Mouse (Mus musculus): ENCODE data around the gene Hjurp.
"Not testable (repeated sequence)": the region's sequence is repeated elsewhere in the genome, so short reads cannot be mapped to it uniquely, and the experiment has no call there.

Hjurp gene

GRCm38 (mm10) chr1:88224029-88224776 is 53.2 kb downstream of the Hjurp start:
- DNase-seq (ENCODE audit: low spot score in 2 of 2): no peak

GRCm38 (mm10) chr1:88223591-88223990 is 53.8 kb downstream of the Hjurp start:
- no peak for DNase-seq (ENCODE audit: low spot score in 2 of 2)

GRCm38 (mm10) chr1:88223011-88223515 is 54.4 kb downstream of the Hjurp start:
- not testable (repeated sequence) for DNase-seq (ENCODE audit: low spot score in 2 of 2)

- no peak for DNase-seq (ENCODE audit: low spot score in 2 of 2)
Observed at GRCm38 (mm10) chr1:88222216-88222615, 55.2 kb downstream of the Hjurp start.

GRCm38 (mm10) chr1:88220336-88220735 is 57.1 kb downstream of the Hjurp start:
- no peak for DNase-seq (ENCODE audit: low spot score in 2 of 2)

- no peak for DNase-seq (ENCODE audit: low spot score in 2 of 2)
Observed at GRCm38 (mm10) chr1:88219054-88219453, 58.4 kb downstream of the Hjurp start.

GRCm38 (mm10) chr1:88218591-88218990 is 58.8 kb downstream of the Hjurp start:
- DNase-seq (ENCODE audit: low spot score in 2 of 2): no peak

- DNase-seq (ENCODE audit: low spot score in 2 of 2): no peak
Observed at GRCm38 (mm10) chr1:88218051-88218450, 59.4 kb downstream of the Hjurp start.

- DNase-seq (ENCODE audit: low spot score in 2 of 2): no peak
Observed at GRCm38 (mm10) chr1:88217576-88217975, 59.9 kb downstream of the Hjurp start.

GRCm38 (mm10) chr1:88217144-88217543 is 60.3 kb downstream of the Hjurp start:
- DNase-seq (ENCODE audit: low spot score in 2 of 2): no peak

- DNase-seq (ENCODE audit: low spot score in 2 of 2): no peak
Observed at GRCm38 (mm10) chr1:88216551-88216950, 60.9 kb downstream of the Hjurp start.

GRCm38 (mm10) chr1:88215466-88216380 is 61.7 kb downstream of the Hjurp start:
- no peak for DNase-seq (ENCODE audit: low spot score in 2 of 2)

GRCm38 (mm10) chr1:88214462-88214952 is 62.9 kb downstream of the Hjurp start:
- no peak for DNase-seq (ENCODE audit: low spot score in 2 of 2)

- DNase-seq (ENCODE audit: low spot score in 2 of 2): no peak
Observed at GRCm38 (mm10) chr1:88213766-88214461, 63.5 kb downstream of the Hjurp start.

- DNase-seq (ENCODE audit: low spot score in 2 of 2): no peak
Observed at GRCm38 (mm10) chr1:88213061-88213460, 64.4 kb downstream of the Hjurp start.
